Mouse (Mus musculus): ENCODE data around the gene Hspb7. TPM values are rescaled to one million over a fixed set of nuclear protein-coding genes. Genes with fewer than 3 reads are reported as not detected.

Gene Hspb7
- polyA plus RNA-seq, 1 experiment from 2014 or later = 0.04 TPM

- Histone ChIP-seq H3K27ac (ENCODE audit: low read depth) (no peak overlapping the region), H3K27me3 (ENCODE audit: insufficient read depth, low read length) (no peaks in the 10 kb centered on the region), H3K4me3 (ENCODE audit: low read depth, low read length) (no peak overlapping the region), H3K4me2 (ENCODE audit: low read depth, low read length) (no peak overlapping the region), H3K36me3 (replicated peaks; ENCODE audit: insufficient read depth, low read length) (0 out of 2 replicates have a peak, but pooled peaks cover under 1% of the 10 kb centered on the region), H3K9ac (replicated peaks) (no peak overlapping the region), H3K4me1 (ENCODE audit: insufficient read depth) (no peaks in the 10 kb centered on the region), H3K9me3 (ENCODE audit: low read length) (no peaks in the 10 kb centered on the region)
- 58% methylated on average over 7 of the region's 7 CpGs for WGBS (ENCODE audit: insufficient replicate concordance)
- ATAC-seq (no peak), DNase-seq (no peak)
- TF ChIP-seq EP300 (IDR thresholded peaks at IDR 0.05; ENCODE audit: low read depth) = no peak
- no peak for TF ChIP-seq CTCF (IDR thresholded peaks at IDR 0.05; ENCODE audit: low read depth)
Measured at GRCm38 (mm10) chr4:141458236-141458635, 37.7 kb downstream of the Hspb7 start.

- Histone ChIP-seq H3K27me3 (ENCODE audit: insufficient read depth, low read length) (no peaks in the 10 kb centered on the region), H3K4me1 (ENCODE audit: insufficient read depth) (no peaks in the 10 kb centered on the region), H3K36me3 (replicated peaks; ENCODE audit: insufficient read depth, low read length) (peaks cover 5% of the 10 kb centered on the region), H3K4me3 (ENCODE audit: low read depth, low read length) (no peak overlapping the region), H3K27ac (ENCODE audit: low read depth) (no peak overlapping the region), H3K9ac (replicated peaks) (no peak overlapping the region), H3K9me3 (ENCODE audit: low read length) (no peaks in the 10 kb centered on the region), H3K4me2 (ENCODE audit: low read depth, low read length) (no peak overlapping the region)
- DNase-seq = no peak
- 81% methylated on average over 3 of the region's 3 CpGs for WGBS (ENCODE audit: insufficient replicate concordance)
- ATAC-seq = no peak
- TF ChIP-seq CTCF (IDR thresholded peaks at IDR 0.05; ENCODE audit: low read depth) = no peak
- TF ChIP-seq EP300 (IDR thresholded peaks at IDR 0.05; ENCODE audit: low read depth) = no peak
Measured at GRCm38 (mm10) chr4:141458888-141459287, 38.3 kb downstream of the Hspb7 start.

- DNase-seq (no peak), ATAC-seq (no peak)
- 86% methylated on average over 9 of the region's 9 CpGs for WGBS (ENCODE audit: insufficient replicate concordance)
- Histone ChIP-seq H3K4me1 (ENCODE audit: insufficient read depth) (no peaks in the 10 kb centered on the region), H3K9me3 (ENCODE audit: low read length) (no peaks in the 10 kb centered on the region), H3K27me3 (ENCODE audit: insufficient read depth, low read length) (no peaks in the 10 kb centered on the region), H3K9ac (replicated peaks) (no peak overlapping the region), H3K4me2 (ENCODE audit: low read depth, low read length) (no peak overlapping the region), H3K27ac (ENCODE audit: low read depth) (no peak overlapping the region), H3K4me3 (ENCODE audit: low read depth, low read length) (no peak overlapping the region), H3K36me3 (replicated peaks; ENCODE audit: insufficient read depth, low read length) (peaks cover 14% of the 10 kb centered on the region)
- TF ChIP-seq EP300 (IDR thresholded peaks at IDR 0.05; ENCODE audit: low read depth) = no peak
- no peak for TF ChIP-seq CTCF (IDR thresholded peaks at IDR 0.05; ENCODE audit: low read depth)
Measured at GRCm38 (mm10) chr4:141459766-141460165, 39.2 kb downstream of the Hspb7 start.

GRCm38 (mm10) chr4:141460481-141460880 is 39.9 kb downstream of the Hspb7 start:
- TF ChIP-seq CTCF (IDR thresholded peaks at IDR 0.05; ENCODE audit: low read depth) (no peak), EP300 (IDR thresholded peaks at IDR 0.05; ENCODE audit: low read depth) (no peak)
- Histone ChIP-seq H3K27me3 (ENCODE audit: insufficient read depth, low read length) (no peaks in the 10 kb centered on the region), H3K4me3 (ENCODE audit: low read depth, low read length) (no peak overlapping the region), H3K9me3 (ENCODE audit: low read length) (no peaks in the 10 kb centered on the region), H3K36me3 (replicated peaks; ENCODE audit: insufficient read depth, low read length) (peaks cover 21% of the 10 kb centered on the region), H3K9ac (replicated peaks) (no peak overlapping the region), H3K4me2 (ENCODE audit: low read depth, low read length) (no peak overlapping the region), H3K4me1 (ENCODE audit: insufficient read depth) (no peaks in the 10 kb centered on the region), H3K27ac (ENCODE audit: low read depth) (no peak overlapping the region)
- DNase-seq = no peak
- WGBS (ENCODE audit: insufficient replicate concordance) = 61% methylated on average over 4 of the region's 4 CpGs
- ATAC-seq = no peak

GRCm38 (mm10) chr4:141461088-141461487 is 40.5 kb downstream of the Hspb7 start:
- ATAC-seq = no peak

DNA sequence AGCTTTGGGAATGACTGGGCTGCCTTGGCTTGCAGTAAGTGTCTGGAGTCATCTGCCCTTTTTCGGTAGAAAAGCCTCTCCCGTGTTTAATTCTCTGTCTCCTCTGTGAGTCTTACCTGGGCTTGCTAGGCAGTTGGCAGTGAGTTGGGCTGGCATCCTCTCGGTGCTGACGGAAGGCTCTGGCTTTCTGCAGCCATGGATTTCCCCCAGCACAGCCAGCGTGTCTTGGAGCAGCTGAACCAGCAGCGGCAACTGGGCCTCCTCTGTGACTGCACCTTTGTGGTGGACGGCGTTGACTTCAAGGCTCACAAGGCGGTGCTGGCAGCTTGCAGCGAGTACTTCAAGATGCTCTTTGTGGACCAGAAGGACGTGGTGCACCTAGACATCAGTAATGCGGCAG is 41.0 kb downstream of the Hspb7 start:
- Histone ChIP-seq H3K9me3 (ENCODE audit: low read length) (no peaks in the 10 kb centered on the region), H3K27me3 (ENCODE audit: insufficient read depth, low read length) (no peaks in the 10 kb centered on the region), H3K4me1 (ENCODE audit: insufficient read depth) (no peaks in the 10 kb centered on the region), H3K9ac (replicated peaks) (no peak overlapping the region), H3K36me3 (replicated peaks; ENCODE audit: insufficient read depth, low read length) (peaks cover 31% of the 10 kb centered on the region), H3K4me3 (ENCODE audit: low read depth, low read length) (no peak overlapping the region), H3K27ac (ENCODE audit: low read depth) (no peak overlapping the region), H3K4me2 (ENCODE audit: low read depth, low read length) (no peak overlapping the region)
- WGBS (ENCODE audit: insufficient replicate concordance) = 79% methylated on average over 12 of the region's 12 CpGs
- TF ChIP-seq CTCF (IDR thresholded peaks at IDR 0.05; ENCODE audit: low read depth) = no peak
- TF ChIP-seq EP300 (IDR thresholded peaks at IDR 0.05; ENCODE audit: low read depth) = no peak
- no peak for ATAC-seq
- DNase-seq = no peak

More at GRCm38 (mm10) chr4:141461088-141461487, 40.5 kb downstream of the Hspb7 start:
- no peak for TF ChIP-seq EP300 (IDR thresholded peaks at IDR 0.05; ENCODE audit: low read depth)
- TF ChIP-seq CTCF (IDR thresholded peaks at IDR 0.05; ENCODE audit: low read depth) = no peak
- Histone ChIP-seq H3K4me1 (ENCODE audit: insufficient read depth) (no peaks in the 10 kb centered on the region), H3K4me3 (ENCODE audit: low read depth, low read length) (no peak overlapping the region), H3K9me3 (ENCODE audit: low read length) (no peaks in the 10 kb centered on the region), H3K9ac (replicated peaks) (no peak overlapping the region), H3K36me3 (replicated peaks; ENCODE audit: insufficient read depth, low read length) (peaks cover 26% of the 10 kb centered on the region), H3K27ac (ENCODE audit: low read depth) (no peak overlapping the region), H3K4me2 (ENCODE audit: low read depth, low read length) (no peak overlapping the region), H3K27me3 (ENCODE audit: insufficient read depth, low read length) (no peaks in the 10 kb centered on the region)
- DNase-seq = no peak
- 83% methylated on average over 12 of the region's 12 CpGs for WGBS (ENCODE audit: insufficient replicate concordance)

- TF ChIP-seq CTCF (IDR thresholded peaks at IDR 0.05; ENCODE audit: low read depth) = no peak
- no peak for TF ChIP-seq EP300 (IDR thresholded peaks at IDR 0.05; ENCODE audit: low read depth)
- no peak overlapping the region for H3K9ac ChIP-seq (replicated peaks)
- H3K27me3 ChIP-seq (ENCODE audit: insufficient read depth, low read length) = no peaks in the 10 kb centered on the region
- ATAC-seq (peak; percentile 13; the same call in 1 of the 2 replicates), DNase-seq (peak; percentile 17)
- WGBS (ENCODE audit: insufficient replicate concordance) = 72% methylated on average over 14 of the region's 14 CpGs
- no peaks in the 10 kb centered on the region for H3K4me1 ChIP-seq (ENCODE audit: insufficient read depth)
- H3K9me3 ChIP-seq (ENCODE audit: low read length) = no peaks in the 10 kb centered on the region
- H3K4me3 ChIP-seq (ENCODE audit: low read depth, low read length) = no peak overlapping the region
- H3K27ac ChIP-seq (ENCODE audit: low read depth) = no peak overlapping the region
- no peak overlapping the region for H3K4me2 ChIP-seq (ENCODE audit: low read depth, low read length)
- peaks cover 47% of the 10 kb centered on the region for H3K36me3 ChIP-seq (replicated peaks; ENCODE audit: insufficient read depth, low read length)
Measured at GRCm38 (mm10) chr4:141463472-141463871, 42.9 kb downstream of the Hspb7 start.

Measured in liver, postnatal 0 days (tissue).